Mouse (Mus musculus) liver, embryonic 15.5 days (tissue): Measurements from ENCODE around the gene Pld3. TPM values are rescaled to one million over a fixed set of nuclear protein-coding genes. Genes with fewer than 3 reads are reported as not detected.

Experiments used
- ATAC-seq: fragments of 200-750 bp; cut with Nextera tagmentation; 2 replicates; pipeline ENCODE4 v1.8.0; 2017; ENCODE audit warnings: moderate number of reproducible peaks, mild to moderate bottlenecking, moderate library complexity; ENCODE audit not compliant: insufficient read depth
- H3K27ac ChIP-seq: fragments of 300-500 bp; sonication (generic); replicated peaks from 2 replicates; pipeline ENCODE4 v1.5.1; 2015; ENCODE audit warnings: mild to moderate bottlenecking, inconsistent platforms
- H3K27me3 ChIP-seq: fragments of 300-500 bp; sonication (generic); 2 replicates; pipeline ENCODE4 v1.6.1; 2015; ENCODE audit warnings: mild to moderate bottlenecking, inconsistent platforms
- H3K36me3 ChIP-seq: fragments of 300-500 bp; sonication (generic); replicated peaks from 2 replicates; pipeline ENCODE4 v1.6.1; 2015; ENCODE audit warnings: moderate library complexity, mild to moderate bottlenecking, inconsistent platforms
- H3K4me1 ChIP-seq: fragments of 300-500 bp; sonication (generic); replicated peaks from 2 replicates; pipeline ENCODE4 v1.6.1; 2015; ENCODE audit warnings: inconsistent platforms
- H3K4me2 ChIP-seq: fragments of 300-500 bp; sonication (generic); 2 replicates; pipeline ENCODE4 v1.6.1; 2015; ENCODE audit warnings: moderate library complexity, mild to moderate bottlenecking, inconsistent platforms
- H3K4me3 ChIP-seq: fragments of 300-500 bp; sonication (generic); replicated peaks from 2 replicates; pipeline ENCODE4 v1.5.1; 2015; ENCODE audit warnings: mild to moderate bottlenecking, inconsistent platforms
- H3K9ac ChIP-seq: fragments of 300-500 bp; sonication (generic); 2 replicates; pipeline ENCODE4 v1.6.1; 2015; ENCODE audit warnings: moderate library complexity, mild to moderate bottlenecking, inconsistent platforms
- H3K9me3 ChIP-seq: fragments of 300-500 bp; sonication (generic); replicated peaks from 2 replicates; pipeline ENCODE4 v1.6.1; 2016; ENCODE audit warnings: inconsistent platforms
- WGBS: fragments of 180-500 bp; shearing (Covaris S2); methylation state at CpG from one replicate; pipeline ENCODE4 v1.1.7; 2015; ENCODE audit warnings: mixed read lengths; ENCODE audit not compliant: insufficient replicate concordance; 5-methylcytosine and 5-hydroxymethylcytosine counted together
- polyA plus RNA-seq: library from polyadenylated mRNA; unstranded; fragments of >200 nt; fragmentation: Nextera tagmentation; extraction: Ambion mirVana; gene quantifications from 2 replicates; pipeline ENCODE4 v1.2.1, GENCODE M21; 2015

The Pld3 gene
- polyA plus RNA-seq, 1 experiment from 2014 or later = 76.3 TPM

- H3K9ac ChIP-seq = no peak overlapping the region
These were observed 37.1 kb upstream of the Pld3 start for GRCm38 (mm10) chr7:27590088-27590487.

GRCm38 (mm10) chr7:27587741-27588140 is 34.7 kb upstream of the Pld3 start:
- Histone ChIP-seq H3K4me2 (no peak overlapping the region), H3K36me3 (peaks cover 14% of the 10 kb centered on the region), H3K9ac (no peak overlapping the region), H3K9me3 (no peaks in the 10 kb centered on the region), H3K27me3 (no peaks in the 10 kb centered on the region), H3K4me3 (no peak overlapping the region), H3K27ac (no peak overlapping the region), H3K4me1 (peaks cover 16% of the 10 kb centered on the region)
- no peak for ATAC-seq
- WGBS = 77% methylated on average over 2 of the region's 2 CpGs

More at GRCm38 (mm10) chr7:27590088-27590487, 37.1 kb upstream of the Pld3 start:
- Histone ChIP-seq H3K27me3 (no peaks in the 10 kb centered on the region), H3K27ac (no peak overlapping the region), H3K9me3 (no peaks in the 10 kb centered on the region), H3K36me3 (peaks cover 1% of the 10 kb centered on the region; the same call in 1 of the 2 replicates), H3K4me2 (no peak overlapping the region), H3K4me3 (no peak overlapping the region), H3K4me1 (peaks cover 39% of the 10 kb centered on the region)
- WGBS = 84% methylated on average over 4 of the region's 4 CpGs
- no peak for ATAC-seq

GRCm38 (mm10) chr7:27586861-27587260 is 33.8 kb upstream of the Pld3 start:
- Histone ChIP-seq H3K9me3 (no peaks in the 10 kb centered on the region), H3K4me3 (no peak overlapping the region), H3K27ac (no peak overlapping the region), H3K4me1 (peaks cover 9% of the 10 kb centered on the region; the same call in 1 of the 2 replicates), H3K4me2 (no peak overlapping the region), H3K27me3 (no peaks in the 10 kb centered on the region), H3K9ac (no peak overlapping the region), H3K36me3 (peaks cover 23% of the 10 kb centered on the region)
- no peak for ATAC-seq
- 60% methylated on average over 2 of the region's 2 CpGs for WGBS

GRCm38 (mm10) chr7:27580380-27581174 is 27.6 kb upstream of the Pld3 start:
- Histone ChIP-seq H3K4me1 (no peaks in the 10 kb centered on the region), H3K4me2 (no peak overlapping the region), H3K4me3 (no peak overlapping the region), H3K36me3 (peaks cover 84% of the 10 kb centered on the region), H3K9ac (no peak overlapping the region), H3K27me3 (no peaks in the 10 kb centered on the region), H3K27ac (no peak overlapping the region), H3K9me3 (no peaks in the 10 kb centered on the region)
- no peak for ATAC-seq
- 80% methylated on average over 14 of the region's 14 CpGs for WGBS

GRCm38 (mm10) chr7:27578465-27578864 is 25.4 kb upstream of the Pld3 start:
- no peaks in the 10 kb centered on the region for H3K27me3 ChIP-seq
- no peaks in the 10 kb centered on the region for H3K9me3 ChIP-seq
- ATAC-seq = no peak
- 89% methylated on average over 7 of the region's 7 CpGs for WGBS
- no peaks in the 10 kb centered on the region for H3K4me1 ChIP-seq
- H3K27ac ChIP-seq = no peak overlapping the region
- no peak overlapping the region for H3K4me3 ChIP-seq
- H3K36me3 ChIP-seq = peaks cover 95% of the 10 kb centered on the region
- no peak overlapping the region for H3K4me2 ChIP-seq
- no peak overlapping the region for H3K9ac ChIP-seq

GRCm38 (mm10) chr7:27577589-27577988 is 24.6 kb upstream of the Pld3 start:
- no peak overlapping the region for H3K4me2 ChIP-seq
- H3K27me3 ChIP-seq = no peaks in the 10 kb centered on the region
- peaks cover 88% of the 10 kb centered on the region for H3K36me3 ChIP-seq
- H3K9ac ChIP-seq = no peak overlapping the region
- no peaks in the 10 kb centered on the region for H3K4me1 ChIP-seq
- no peaks in the 10 kb centered on the region for H3K9me3 ChIP-seq
- no peak overlapping the region for H3K27ac ChIP-seq
- no peak for ATAC-seq
- no peak overlapping the region for H3K4me3 ChIP-seq
- WGBS = 79% methylated on average over 6 of the region's 6 CpGs

- H3K27me3 ChIP-seq = no peaks in the 10 kb centered on the region
These were observed 23.9 kb upstream of the Pld3 start for GRCm38 (mm10) chr7:27576914-27577313.

GRCm38 (mm10) chr7:27574124-27574880 is 21.3 kb upstream of the Pld3 start:
- 84% methylated on average over 14 of the region's 14 CpGs for WGBS
- Histone ChIP-seq H3K4me3 (no peak overlapping the region), H3K9me3 (no peaks in the 10 kb centered on the region), H3K4me1 (0 out of 2 replicates have a peak, but pooled peaks cover 3% of the 10 kb centered on the region), H3K27ac (no peak overlapping the region), H3K9ac (no peak overlapping the region), H3K4me2 (no peak overlapping the region), H3K36me3 (peaks cover 84% of the 10 kb centered on the region), H3K27me3 (no peaks in the 10 kb centered on the region)
- no peak for ATAC-seq

More at GRCm38 (mm10) chr7:27576914-27577313, 23.9 kb upstream of the Pld3 start:
- no peak overlapping the region for H3K9ac ChIP-seq
- H3K36me3 ChIP-seq = peaks cover 88% of the 10 kb centered on the region
- peak; percentile 29; the same call in 1 of the 2 replicates for ATAC-seq
- no peak overlapping the region for H3K27ac ChIP-seq
- H3K4me3 ChIP-seq = no peak overlapping the region
- 59% methylated on average over 6 of the region's 6 CpGs for WGBS
- H3K9me3 ChIP-seq = no peaks in the 10 kb centered on the region
- 0 out of 2 replicates have a peak, but pooled peaks cover 3% of the 10 kb centered on the region for H3K4me1 ChIP-seq
- no peak overlapping the region for H3K4me2 ChIP-seq

GRCm38 (mm10) chr7:27572133-27572532 is 19.1 kb upstream of the Pld3 start:
- 79% methylated on average over 4 of the region's 4 CpGs for WGBS
- no peak overlapping the region for H3K4me3 ChIP-seq
- no peaks in the 10 kb centered on the region for H3K9me3 ChIP-seq
- no peaks in the 10 kb centered on the region for H3K27me3 ChIP-seq
- H3K9ac ChIP-seq = no peak overlapping the region
- no peak overlapping the region for H3K4me2 ChIP-seq
- H3K36me3 ChIP-seq = peaks cover 84% of the 10 kb centered on the region
- 0 out of 2 replicates have a peak, but pooled peaks cover 3% of the 10 kb centered on the region for H3K4me1 ChIP-seq
- H3K27ac ChIP-seq = no peak overlapping the region
- no peak for ATAC-seq

GRCm38 (mm10) chr7:27569580-27570224 is 16.7 kb upstream of the Pld3 start:
- Histone ChIP-seq H3K27ac (no peak overlapping the region), H3K9ac (no peak overlapping the region), H3K4me1 (0 out of 2 replicates have a peak, but pooled peaks cover 3% of the 10 kb centered on the region), H3K9me3 (no peaks in the 10 kb centered on the region), H3K4me3 (no peak overlapping the region), H3K36me3 (peaks cover 82% of the 10 kb centered on the region), H3K4me2 (no peak overlapping the region), H3K27me3 (no peaks in the 10 kb centered on the region)
- ATAC-seq = no peak
- WGBS = 79% methylated on average over 5 of the region's 5 CpGs

GRCm38 (mm10) chr7:27560978-27561377 is 8.0 kb upstream of the Pld3 start:
- WGBS = 76% methylated on average over 1 of the region's 1 CpGs
- no peak overlapping the region for H3K9ac ChIP-seq
- peaks cover 22% of the 10 kb centered on the region for H3K4me1 ChIP-seq
- H3K4me2 ChIP-seq = no peak overlapping the region
- H3K36me3 ChIP-seq = peaks cover 78% of the 10 kb centered on the region
- no peak overlapping the region for H3K27ac ChIP-seq
- no peak for ATAC-seq
- no peaks in the 10 kb centered on the region for H3K9me3 ChIP-seq
- no peak overlapping the region for H3K4me3 ChIP-seq
- no peaks in the 10 kb centered on the region for H3K27me3 ChIP-seq
